Mouse (Mus musculus) MEL (cell line): Measurements from ENCODE around the gene Gm17455. TPM values are rescaled to one million over a fixed set of nuclear protein-coding genes. Genes with fewer than 3 reads are reported as not detected.

ENCODE experiments used
- DNase-seq: peaks from one replicate; pipeline ENCODE4 v3.0.0; 2011; ENCODE audit warnings: low read depth, low spot score
- H3K27ac ChIP-seq: 2 replicates; pipeline ENCODE4 v1.5.1; 2012; ENCODE audit warnings: low read depth, mild to moderate bottlenecking, control low read depth, low read length, moderate library complexity; ENCODE audit not compliant: control insufficient read depth
- H3K27me3 ChIP-seq, 2 experiments: fragments of 150-350 bp in 1 of 2; sonication (generic) in 1 of 2; 2 replicates each; pipeline ENCODE4 v1.6.1; 2012; ENCODE audit warnings: low read length in 2 of 2, mild to moderate bottlenecking in 2 of 2, improper control_type of control experiment in 1 of 2, moderate library complexity in 1 of 2; ENCODE audit not compliant: insufficient read depth in 2 of 2, control insufficient read depth in 1 of 2
- H3K36me3 ChIP-seq, 2 experiments: 2 replicates each; pipeline ENCODE4 v1.6.1; 2012 to 2014; ENCODE audit warnings: low read length in 2 of 2, improper control_type of control experiment in 1 of 2, inconsistent platforms in 1 of 2, mild to moderate bottlenecking in 1 of 2; ENCODE audit not compliant: insufficient read depth in 2 of 2, control insufficient read depth in 1 of 2
- H3K4me1 ChIP-seq, 2 experiments: fragments of 150-350 bp in 1 of 2; sonication (generic) in 1 of 2; 2 replicates each; pipeline ENCODE4 v1.6.1; 2012; ENCODE audit warnings: low read length in 2 of 2, improper control_type of control experiment in 1 of 2, mild to moderate bottlenecking in 1 of 2; ENCODE audit not compliant: insufficient read depth in 2 of 2, control insufficient read depth in 1 of 2
- H3K4me3 ChIP-seq, 2 experiments: fragments of 150-350 bp in 1 of 2; sonication (generic) in 1 of 2; 2 replicates each; pipeline ENCODE4 v1.5.1; 2012; ENCODE audit warnings: low read depth in 2 of 2, low read length in 2 of 2, mild to moderate bottlenecking in 2 of 2, moderate library complexity in 2 of 2, control low read depth in 1 of 2, improper control_type of control experiment in 1 of 2; ENCODE audit not compliant: control insufficient read depth in 1 of 2, insufficient read depth in 1 of 2
- H3K79me2 ChIP-seq: 2 replicates; pipeline ENCODE4 v1.6.1; 2012; ENCODE audit warnings: mild to moderate bottlenecking, low read length, moderate library complexity; ENCODE audit not compliant: control insufficient read depth, poor library complexity, insufficient read depth
- H3K9ac ChIP-seq: 2 replicates; pipeline ENCODE4 v1.6.1; 2012; ENCODE audit warnings: low read depth, mild to moderate bottlenecking, control low read depth, low read length, moderate library complexity; ENCODE audit not compliant: control insufficient read depth, poor library complexity, severe bottlenecking
- H3K9me3 ChIP-seq: fragments of 150-350 bp; sonication (generic); replicated peaks from 2 replicates; pipeline ENCODE4 v1.6.1; 2012; ENCODE audit warnings: mild to moderate bottlenecking, low read length, improper control_type of control experiment, moderate library complexity; ENCODE audit not compliant: insufficient read depth
- CTCF ChIP-seq, 3 experiments: IDR thresholded peaks in 2 of 3; conservative IDR thresholded peaks in 1 of 3; 2 replicates each; pipeline ENCODE4 v1.5.1; 2011 to 2012; ENCODE audit warnings: low read length in 3 of 3, low read depth in 2 of 3, mild to moderate bottlenecking in 2 of 3, improper control_type of control experiment in 1 of 3, inconsistent platforms in 1 of 3, mixed read lengths in 1 of 3, moderate library complexity in 1 of 3; ENCODE audit not compliant: control insufficient read depth in 1 of 3, insufficient read depth in 1 of 3, poor library complexity in 1 of 3, severe bottlenecking in 1 of 3
- E2F4 ChIP-seq: IDR thresholded peaks from 2 replicates; pipeline ENCODE4 v1.6.1; 2011; ENCODE audit warnings: low read depth, low read length, improper control_type of control experiment, borderline replicate concordance
- ELF1 ChIP-seq: IDR thresholded peaks from 2 replicates; pipeline ENCODE4 v1.6.1; 2014; ENCODE audit warnings: low read depth, mild to moderate bottlenecking, inconsistent platforms, low read length, improper control_type of control experiment, moderate library complexity
- ETS1 ChIP-seq: IDR thresholded peaks from 2 replicates; pipeline ENCODE4 v1.6.1; 2012; ENCODE audit warnings: low read depth, mild to moderate bottlenecking, inconsistent platforms, low read length, improper control_type of control experiment, moderate library complexity
- HCFC1 ChIP-seq: IDR thresholded peaks from 2 replicates; pipeline ENCODE4 v1.6.1; 2012; ENCODE audit warnings: low read depth, mild to moderate bottlenecking, inconsistent platforms, low read length, improper control_type of control experiment, moderate library complexity
- KAT2A ChIP-seq: conservative IDR thresholded peaks from 2 replicates; pipeline ENCODE4 v1.6.1; 2012; ENCODE audit warnings: low read depth, low read length, improper control_type of control experiment, inconsistent platforms
- MAZ ChIP-seq: IDR thresholded peaks from 2 replicates; pipeline ENCODE4 v1.6.1; 2012; ENCODE audit warnings: low read depth, mild to moderate bottlenecking, inconsistent platforms, low read length, improper control_type of control experiment
- MEF2A ChIP-seq: IDR thresholded peaks from 2 replicates; pipeline ENCODE4 v1.6.1; 2014; ENCODE audit warnings: low read depth, mild to moderate bottlenecking, inconsistent platforms, low read length, improper control_type of control experiment; ENCODE audit not compliant: poor library complexity, insufficient replicate concordance, severe bottlenecking; ENCODE audit errors: extremely low read depth
- MYB ChIP-seq: IDR thresholded peaks from 2 replicates; pipeline ENCODE4 v1.6.1; 2011; ENCODE audit warnings: mild to moderate bottlenecking, low read depth, low read length, improper control_type of control experiment
- MYC ChIP-seq: IDR thresholded peaks from 2 replicates; pipeline ENCODE4 v1.6.1; 2011; ENCODE audit warnings: low read depth, mild to moderate bottlenecking, low read length, improper control_type of control experiment, moderate library complexity
- NELFE ChIP-seq: IDR thresholded peaks from 2 replicates; pipeline ENCODE4 v1.6.1; 2011; ENCODE audit warnings: low read depth, low read length, improper control_type of control experiment
- POLR2AphosphoS2 ChIP-seq: IDR thresholded peaks from 2 replicates; pipeline ENCODE4 v1.6.1; 2011; ENCODE audit warnings: low read length, improper control_type of control experiment
- RAD21 ChIP-seq: IDR thresholded peaks from 2 replicates; pipeline ENCODE4 v1.6.1; 2011; ENCODE audit warnings: mild to moderate bottlenecking, low read depth, low read length, improper control_type of control experiment
- RCOR1 ChIP-seq: IDR thresholded peaks from 2 replicates; pipeline ENCODE4 v1.6.1; 2012; ENCODE audit warnings: low read depth, mild to moderate bottlenecking, inconsistent platforms, low read length, improper control_type of control experiment
- TAL1 ChIP-seq: IDR thresholded peaks from 2 replicates; pipeline ENCODE4 v1.6.1; 2012; ENCODE audit warnings: mild to moderate bottlenecking, inconsistent platforms, low read length, moderate library complexity, mixed read lengths
- TBP ChIP-seq: IDR thresholded peaks from 2 replicates; pipeline ENCODE4 v1.8.0; 2011; ENCODE audit warnings: low read depth, low read length, improper control_type of control experiment
- TCF12 ChIP-seq: IDR thresholded peaks from 2 replicates; pipeline ENCODE4 v1.6.1; 2014; ENCODE audit warnings: low read depth, mild to moderate bottlenecking, inconsistent platforms, low read length, improper control_type of control experiment, moderate library complexity
- USF1 ChIP-seq: IDR thresholded peaks from 2 replicates; pipeline ENCODE4 v1.6.1; 2014; ENCODE audit warnings: low read depth, mild to moderate bottlenecking, inconsistent platforms, low read length, improper control_type of control experiment, moderate library complexity
- USF2 ChIP-seq, 2 experiments: IDR thresholded peaks; 2 replicates each; pipeline ENCODE4 v1.6.1; 2011 to 2012; ENCODE audit warnings: improper control_type of control experiment in 2 of 2, low read length in 2 of 2, borderline replicate concordance in 1 of 2, inconsistent platforms in 1 of 2, low read depth in 1 of 2, mild to moderate bottlenecking in 1 of 2; ENCODE audit not compliant: insufficient read depth in 1 of 2
- ZMIZ1 ChIP-seq: IDR thresholded peaks from 2 replicates; pipeline ENCODE4 v1.6.1; 2012; ENCODE audit warnings: low read depth, mild to moderate bottlenecking, inconsistent platforms, low read length, improper control_type of control experiment, moderate library complexity
- ZNF384 ChIP-seq: IDR thresholded peaks from 2 replicates; pipeline ENCODE4 v1.6.1; 2012; ENCODE audit warnings: low read depth, mild to moderate bottlenecking, inconsistent platforms, low read length, improper control_type of control experiment
- polyA plus RNA-seq, 2 experiments: library from polyadenylated mRNA; stranded (reverse) in 1 of 2; unstranded in 1 of 2; fragments of >175 nt in 1 of 2; fragments of >200 nt in 1 of 2; gene quantifications; 2 replicates each; pipeline versions ENCODE4 v1.2.1 to v1.2.4; 2012; ENCODE audit warnings: low replicate concordance in 2 of 2, low read depth in 1 of 2; ENCODE audit not compliant: insufficient read length in 2 of 2, insufficient read depth in 1 of 2, missing spikeins in 1 of 2
- total RNA-seq: library from RNA; depleted of rRNA; stranded (reverse); fragments of 300-350 nt; gene quantifications from 2 replicates; pipeline ENCODE4 v1.2.3, GENCODE M21; 2012; rRNA removed

Gm17455 gene
- total and polyA plus RNA-seq, 3 experiments: not detected

- TF ChIP-seq MYB: no peak
- TF ChIP-seq TAL1: no peak
- TF ChIP-seq ZNF384: no peak
- no peak for TF ChIP-seq USF1
- TF ChIP-seq CTCF (IDR thresholded peaks at IDR 0.05 in 2 of 3, conservative IDR thresholded peaks at IDR 0.05 in 1 of 3; ENCODE audit: control insufficient read depth in 1 of 3, insufficient read depth in 1 of 3, low read depth in 2 of 3, low read length in 3 of 3, poor library complexity in 1 of 3, severe bottlenecking in 1 of 3): no peak
- no peak for TF ChIP-seq ETS1
- TF ChIP-seq ZMIZ1: no peak
- TF ChIP-seq KAT2A: no peak
- no peak for TF ChIP-seq USF2 (IDR thresholded peaks at IDR 0.05; ENCODE audit: borderline replicate concordance in 1 of 2, insufficient read depth in 1 of 2, low read depth in 1 of 2, low read length in 2 of 2)
- TF ChIP-seq RCOR1: no peak
- TF ChIP-seq ELF1: no peak
- TF ChIP-seq NELFE: no peak
- TF ChIP-seq HCFC1: no peak
- no peak for TF ChIP-seq RAD21
- TF ChIP-seq TBP: no peak
- no peak for TF ChIP-seq MYC
- no peak for TF ChIP-seq POLR2AphosphoS2
- TF ChIP-seq TCF12: no peak
- Histone ChIP-seq H3K27me3 (no peaks in the 10 kb centered on the region; a peak in 1 of 4 replicates), H3K36me3 (no peaks in the 10 kb centered on the region), H3K79me2 (no peaks in the 10 kb centered on the region), H3K9me3 (no peaks in the 10 kb centered on the region), H3K27ac (no peak overlapping the region), H3K4me3 (no peak overlapping the region), H3K9ac (no peak overlapping the region), H3K4me1 (no peaks in the 10 kb centered on the region)
- DNase-seq: no peak
Measured at GRCm38 (mm10) chr10:60445031-60445593, 45.6 kb downstream of the Gm17455 start.

DNA sequence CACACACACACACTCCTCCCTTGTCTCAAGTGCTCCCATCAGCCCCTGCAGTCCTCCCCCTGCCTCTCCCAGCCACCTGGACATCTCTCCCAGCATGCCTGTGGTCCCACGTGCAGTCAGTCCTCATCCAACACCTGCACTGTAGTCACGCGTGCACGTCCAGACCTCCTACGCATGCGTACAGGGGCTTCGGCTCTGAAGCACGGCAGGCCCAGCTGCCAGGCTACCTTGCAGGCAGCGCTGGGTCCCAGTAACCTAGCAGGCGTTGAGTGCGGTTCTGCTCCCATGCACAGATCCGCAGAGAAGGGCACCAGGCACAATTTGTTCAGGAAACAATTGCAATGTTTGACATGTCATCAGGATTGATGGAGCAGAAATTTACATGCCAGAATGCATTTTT, 47.7 kb downstream of the Gm17455 start:
- no peak for TF ChIP-seq E2F4
- no peak for TF ChIP-seq MEF2A
- TF ChIP-seq MAZ: no peak
- H3K9me3 ChIP-seq: no peaks in the 10 kb centered on the region
- H3K36me3 ChIP-seq: no peaks in the 10 kb centered on the region
- no peaks in the 10 kb centered on the region for H3K4me1 ChIP-seq
- no peak for DNase-seq
- no peak overlapping the region for H3K9ac ChIP-seq
- no peaks in the 10 kb centered on the region; a peak in 1 of 4 replicates for H3K27me3 ChIP-seq
- no peak overlapping the region for H3K27ac ChIP-seq
- H3K4me3 ChIP-seq: no peak overlapping the region
- H3K79me2 ChIP-seq: no peaks in the 10 kb centered on the region

Other genes starting within 250 kb of the Gm17455 start
- gene Chst3, start 180.5 kb upstream of the Gm17455 start, total RNA-seq: not detected in 2 replicates
- under 1 TPM in 1 of 2 experiments, not detected in 1; 0.08 TPM for gene Chst3, start 180.5 kb upstream of the Gm17455 start, polyA plus RNA-seq
- gene Psap, start 122.1 kb upstream of the Gm17455 start, total RNA-seq: 102 and 106 TPM in 2 replicates
- 100 to 1,000 TPM in 1 of 2 experiments, 10 to 100 TPM in 1; 56.8 to 153 TPM for gene Psap, start 122.1 kb upstream of the Gm17455 start, polyA plus RNA-seq
- 4.9 and 11.2 TPM in 2 replicates for gene Vsir, start 52.9 kb upstream of the Gm17455 start, total RNA-seq
- 10 to 100 TPM in 1 of 2 experiments, not detected in 1; 10.6 TPM for gene Vsir, start 52.9 kb upstream of the Gm17455 start, polyA plus RNA-seq